Mouse (Mus musculus): ENCODE data around the gene Ptpre.
A peak's percentile ranks its signal among the peaks of the same experiment; 100 is the strongest.
"Not testable (repeated sequence)": the region's sequence is repeated elsewhere in the genome, so short reads cannot be mapped to it uniquely, and the experiment has no call there.

Ptpre gene

DNA sequence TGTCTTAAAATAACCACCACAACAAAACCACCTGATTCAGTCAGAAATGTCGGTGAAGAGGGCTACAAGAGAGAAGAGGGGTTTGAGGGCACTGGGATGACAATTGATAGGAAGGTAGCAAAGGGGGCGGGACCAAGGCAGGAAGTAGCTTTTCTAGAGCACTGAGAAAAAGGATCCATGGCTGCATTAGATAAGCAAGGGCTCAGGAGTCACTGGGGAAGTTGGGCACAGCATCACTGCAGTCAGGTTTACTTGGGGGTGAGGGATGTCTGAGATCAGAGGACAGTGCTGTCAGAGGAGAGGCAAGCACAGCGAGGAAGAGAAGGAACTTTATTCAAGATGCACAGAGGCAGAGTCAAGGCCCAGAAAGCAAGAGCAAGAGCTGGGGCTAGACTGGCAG lies 1.4 kb upstream of the Ptpre start:
- DNase-seq = no peak

DNA sequence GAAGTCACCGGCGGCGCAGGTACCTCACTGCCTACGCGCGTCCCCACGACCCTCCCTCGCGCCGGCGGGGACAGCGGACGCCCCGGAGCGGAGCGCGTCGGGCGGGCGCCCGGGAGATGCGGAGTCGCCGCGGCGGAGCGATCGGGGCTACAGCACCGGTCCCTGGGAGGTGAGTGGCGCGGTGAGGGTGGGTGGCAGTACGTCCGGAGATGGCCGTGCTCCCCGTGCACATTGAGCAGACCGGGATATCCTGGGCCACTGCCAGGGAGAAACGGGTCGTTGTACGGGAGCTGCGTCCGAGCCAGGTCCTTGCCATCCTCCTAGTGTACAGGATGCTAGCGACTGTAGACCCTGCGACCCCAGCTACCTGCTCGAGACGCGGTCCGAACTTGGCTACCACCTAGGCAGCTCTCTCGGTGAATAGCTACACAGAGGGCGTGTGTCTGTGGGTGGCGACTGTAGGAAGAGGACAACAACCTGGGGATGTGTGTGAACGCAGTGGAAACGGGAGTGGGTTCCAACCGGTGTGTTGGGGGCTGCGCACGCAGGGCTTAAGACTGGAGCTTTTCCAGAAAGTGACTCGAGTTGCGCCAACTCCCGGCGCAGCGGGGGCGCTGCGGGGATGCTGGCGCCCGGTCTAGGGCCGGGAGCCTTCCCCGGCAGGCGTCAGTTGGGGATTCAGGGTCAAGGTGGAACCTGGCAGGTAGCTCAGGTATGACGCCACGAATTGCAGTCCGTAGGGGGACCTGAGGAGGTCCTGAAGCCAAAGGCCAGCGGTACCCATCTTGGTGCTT lies 864 bp downstream of the Ptpre start:
- no peak for DNase-seq

DNA sequence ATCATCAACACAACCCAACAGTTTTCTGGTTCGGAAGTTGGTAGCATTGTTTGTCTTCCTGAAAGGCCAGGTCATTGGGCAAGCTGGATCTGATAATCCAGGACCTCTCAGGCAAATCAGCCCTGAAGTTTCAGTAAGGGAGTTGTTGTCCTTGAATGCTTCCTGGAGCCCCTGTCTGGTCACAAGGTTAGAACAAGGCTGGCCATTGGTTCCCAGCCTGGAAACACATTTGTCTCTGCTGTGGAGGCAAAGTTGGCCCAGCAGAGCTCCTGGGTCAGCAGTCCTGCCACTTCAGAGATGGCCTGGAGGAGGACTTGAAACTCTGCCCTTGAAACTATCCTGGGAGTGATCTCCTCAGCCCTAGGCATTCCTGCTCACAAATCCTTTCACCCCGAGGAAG lies 2.1 kb downstream of the Ptpre start:
- DNase-seq = no peak

DNA sequence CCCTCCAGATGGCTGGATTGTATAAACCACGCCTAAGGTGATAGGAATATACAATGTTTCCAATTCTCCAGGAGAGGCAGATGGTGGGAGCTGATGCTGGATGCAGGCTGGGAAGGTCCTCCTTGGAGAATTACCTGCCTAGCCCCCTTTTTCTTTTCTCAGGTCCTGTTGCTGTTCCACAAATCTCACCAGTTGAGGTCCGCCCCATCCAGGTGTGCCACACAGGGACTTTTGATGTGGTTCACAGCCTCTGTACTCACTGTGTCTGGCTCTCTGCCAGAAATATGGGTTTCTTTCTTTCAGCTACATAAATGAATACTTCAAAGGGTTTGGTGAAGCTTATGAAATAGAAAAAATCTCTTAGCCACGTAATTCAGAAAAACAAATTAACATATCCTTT lies 5.0 kb downstream of the Ptpre start:
- peak; percentile 63 to 81 for DNase-seq

DNA sequence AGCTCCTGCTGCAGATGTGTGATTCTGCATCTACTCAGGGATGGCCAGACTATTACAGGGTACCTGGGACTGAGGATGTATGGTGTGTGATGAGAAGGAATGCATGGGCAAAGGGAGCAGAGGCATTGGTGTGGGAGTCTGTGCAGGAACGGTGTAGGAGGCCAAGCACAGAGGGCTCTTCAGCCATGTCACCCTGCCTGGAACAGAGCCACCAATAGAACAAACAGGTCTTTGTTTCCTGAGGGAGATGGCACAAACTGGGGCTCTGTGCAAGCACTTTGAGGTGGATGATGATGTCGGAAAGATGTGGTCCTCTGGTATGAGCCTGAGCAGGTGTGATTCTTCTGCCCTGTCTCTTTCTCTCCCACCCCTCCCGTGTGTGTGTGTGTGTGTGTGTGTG lies 5.8 kb downstream of the Ptpre start:
- no peak for DNase-seq

DNA sequence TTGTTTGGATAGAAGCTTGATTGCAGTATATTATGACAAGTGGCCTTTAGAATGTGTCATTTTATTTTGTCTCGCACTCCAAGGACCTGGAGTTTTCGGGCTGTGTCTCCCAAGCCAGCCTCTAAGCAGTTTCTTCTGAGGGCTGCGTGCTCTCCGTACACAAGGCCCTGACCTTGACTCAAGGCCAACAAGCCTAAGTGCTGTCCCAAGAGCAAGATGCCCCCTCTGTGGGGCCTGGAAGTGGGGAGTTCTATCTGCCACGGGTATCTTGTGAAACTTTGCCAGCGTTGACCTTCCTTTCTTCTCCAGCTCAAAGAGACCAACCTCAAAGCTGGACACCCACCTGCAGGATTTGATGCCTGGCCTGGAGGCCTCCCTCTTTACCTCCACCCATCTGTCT lies 7.0 kb downstream of the Ptpre start:
- DNase-seq = no peak

DNA sequence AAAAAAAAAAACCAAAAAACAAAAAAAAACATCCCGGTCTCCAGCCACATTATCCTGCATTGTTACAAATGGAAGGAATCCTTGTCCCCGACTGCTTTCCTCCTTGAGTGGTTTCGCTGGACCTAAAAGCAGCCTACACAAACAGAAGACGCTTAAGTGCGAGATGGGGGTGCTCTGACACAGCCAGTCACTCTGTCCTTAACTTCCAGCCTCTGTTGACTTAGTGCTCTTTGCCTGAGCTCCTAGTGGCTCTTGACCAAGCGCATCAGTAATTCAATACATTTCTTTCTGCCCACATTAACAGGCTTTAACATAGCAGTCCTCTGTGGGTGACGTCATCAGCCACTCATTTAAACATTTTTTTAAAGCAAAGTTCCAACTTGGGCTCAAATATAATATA lies 8.7 kb downstream of the Ptpre start:
- DNase-seq = no peak

DNA sequence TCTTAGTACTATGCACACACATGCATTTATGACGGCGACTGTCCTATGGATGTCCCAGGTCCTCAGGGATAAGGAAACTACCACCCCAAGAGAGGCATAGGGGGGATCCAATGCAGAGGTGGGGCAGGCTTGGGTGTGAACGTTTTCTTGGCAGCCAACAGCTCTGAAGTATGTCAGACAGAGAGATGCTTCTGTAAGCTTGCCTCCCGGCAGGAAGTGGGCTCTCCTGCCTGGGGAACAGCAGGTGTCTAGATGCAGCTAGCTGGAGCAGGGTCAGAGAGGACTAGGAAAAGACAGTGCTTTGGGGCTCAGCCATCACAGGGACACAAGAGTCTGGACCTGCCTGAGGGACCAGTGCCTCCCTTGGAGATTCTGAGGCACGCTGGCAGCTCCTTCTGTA lies 9.2 kb downstream of the Ptpre start:
- DNase-seq = peak; percentile 21 to 30

DNA sequence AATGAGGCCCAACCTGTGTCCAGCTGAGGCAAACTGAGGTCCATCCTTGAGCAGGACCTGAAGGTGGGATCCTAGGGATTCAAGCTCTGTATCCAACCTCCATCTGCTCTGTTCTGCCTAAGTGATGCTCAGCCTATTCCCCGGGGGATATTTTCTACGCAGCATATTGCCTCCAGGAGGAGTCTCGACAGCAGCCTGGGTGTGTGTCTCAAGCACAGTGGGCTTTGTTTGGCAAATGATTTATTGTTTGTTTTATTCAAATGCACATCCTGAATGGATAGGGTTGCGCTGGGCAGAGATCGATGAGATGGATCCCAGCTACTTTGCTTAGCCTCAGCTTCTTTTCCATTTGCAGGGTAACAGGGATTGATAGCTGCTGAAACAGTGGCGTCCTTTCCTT lies 11.2 kb downstream of the Ptpre start:
- DNase-seq = no peak

DNA sequence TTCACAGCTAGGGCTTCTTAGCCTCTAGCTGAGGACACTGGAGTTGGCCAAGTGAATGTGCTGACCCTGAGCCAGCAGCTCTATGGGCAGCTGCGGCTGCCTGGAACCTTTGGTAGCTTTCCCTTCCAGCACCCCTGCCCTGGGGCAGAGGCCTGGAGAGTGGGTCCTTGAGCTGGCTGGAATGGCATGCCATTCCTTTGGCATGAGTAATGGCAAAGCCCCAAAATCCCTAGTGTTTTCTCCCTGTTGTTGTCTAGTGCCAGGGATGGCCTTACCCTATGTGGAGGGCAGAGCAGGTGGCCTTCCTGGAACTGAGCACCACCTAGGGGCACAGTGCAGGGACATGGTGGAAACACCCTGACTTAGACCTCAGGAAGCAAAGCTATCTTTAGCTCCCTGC lies 14.3 kb downstream of the Ptpre start:
- DNase-seq = no peak

DNA sequence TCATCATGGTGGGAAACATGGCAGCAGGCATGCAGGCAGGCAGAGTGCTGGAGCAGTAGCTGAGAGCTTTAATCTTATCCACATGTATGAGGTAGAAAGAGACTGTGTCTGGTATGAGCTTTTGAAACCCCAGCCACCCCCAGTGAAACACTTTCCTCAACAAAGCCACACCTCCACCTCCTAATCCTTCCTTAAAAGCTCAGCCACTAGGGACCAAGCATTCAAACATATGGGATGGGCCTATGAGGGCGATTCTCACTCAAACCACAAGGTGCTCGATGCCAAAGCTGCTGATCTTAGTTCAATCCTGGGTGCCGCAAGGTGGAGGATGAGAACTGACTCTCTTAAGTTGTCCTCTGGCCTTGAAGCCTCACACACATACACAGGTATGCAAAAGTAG lies 16.3 kb downstream of the Ptpre start:
- no peak for DNase-seq

DNA sequence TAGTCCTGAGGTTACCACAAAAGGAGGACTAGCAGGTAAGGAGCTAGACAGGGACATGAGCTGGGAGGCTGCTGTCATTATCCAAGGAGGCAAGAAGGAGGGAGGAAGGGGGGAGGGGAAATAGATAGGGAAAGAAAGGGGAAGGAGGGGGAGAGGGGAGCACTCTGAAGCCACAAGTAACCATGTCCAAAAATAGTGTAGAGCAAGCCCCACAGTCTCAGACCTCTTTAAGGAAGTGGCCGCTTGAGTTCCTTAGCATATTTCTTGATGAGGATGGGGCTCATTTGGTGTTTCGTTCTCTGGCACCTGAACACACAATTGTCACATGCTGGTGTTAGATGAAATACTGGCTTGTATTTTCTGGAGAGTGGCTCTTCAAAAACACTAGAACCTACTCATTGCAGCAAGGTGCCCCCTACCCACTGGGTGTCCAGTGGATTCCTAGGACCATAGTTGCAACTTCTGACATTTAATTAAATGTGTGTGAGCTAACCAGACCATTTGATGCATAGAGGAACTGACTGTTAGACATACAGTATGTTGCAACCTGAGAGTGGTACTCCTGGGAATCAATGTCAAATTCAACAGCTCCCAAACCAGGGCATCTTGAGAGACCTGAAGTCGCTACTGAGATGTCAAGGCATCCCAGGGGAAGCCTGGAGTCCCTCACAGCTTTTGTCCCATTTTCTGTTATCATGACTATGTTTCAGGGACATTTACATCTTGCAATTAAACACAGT lies 19.6 kb downstream of the Ptpre start:
- no peak for DNase-seq

DNA sequence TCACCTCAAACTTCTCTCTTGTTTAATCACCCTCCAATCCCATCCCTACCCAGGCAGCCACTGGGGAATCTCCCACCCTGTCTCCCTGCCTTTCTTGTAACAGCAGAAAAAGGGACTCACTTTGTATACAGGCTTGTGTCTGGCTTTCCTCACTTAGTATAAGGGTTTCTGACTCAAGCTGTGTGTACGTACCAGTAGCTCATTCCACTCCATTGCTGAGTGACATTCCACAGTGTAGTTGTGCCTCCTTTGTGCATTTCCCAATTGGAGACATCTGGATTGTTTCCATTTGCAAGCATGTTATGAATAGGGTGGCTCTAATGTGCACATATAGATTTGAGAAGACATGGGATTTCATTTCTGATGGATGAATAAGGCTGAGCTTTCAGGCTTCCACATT lies 23.0 kb downstream of the Ptpre start:
- no peak for DNase-seq

DNA sequence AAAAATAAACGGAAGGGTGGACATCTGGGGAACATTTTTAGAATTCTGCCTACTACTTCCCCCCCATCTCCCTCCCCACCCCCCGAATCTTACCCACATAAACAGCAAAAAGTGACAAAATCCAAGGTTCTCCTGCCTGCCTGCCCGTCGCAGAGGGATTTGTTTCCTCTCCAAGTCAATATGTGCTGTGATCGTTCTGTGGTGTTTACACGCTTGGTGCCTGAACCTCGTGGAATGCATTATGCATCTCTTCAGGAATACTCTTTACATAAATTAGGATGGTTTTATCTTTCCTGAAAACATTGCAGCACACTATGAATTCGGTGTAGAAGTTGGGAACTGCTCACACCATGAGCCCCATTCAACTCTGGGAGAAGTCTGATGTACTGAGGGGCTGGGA lies 26.7 kb downstream of the Ptpre start:
- DNase-seq = no peak

DNA sequence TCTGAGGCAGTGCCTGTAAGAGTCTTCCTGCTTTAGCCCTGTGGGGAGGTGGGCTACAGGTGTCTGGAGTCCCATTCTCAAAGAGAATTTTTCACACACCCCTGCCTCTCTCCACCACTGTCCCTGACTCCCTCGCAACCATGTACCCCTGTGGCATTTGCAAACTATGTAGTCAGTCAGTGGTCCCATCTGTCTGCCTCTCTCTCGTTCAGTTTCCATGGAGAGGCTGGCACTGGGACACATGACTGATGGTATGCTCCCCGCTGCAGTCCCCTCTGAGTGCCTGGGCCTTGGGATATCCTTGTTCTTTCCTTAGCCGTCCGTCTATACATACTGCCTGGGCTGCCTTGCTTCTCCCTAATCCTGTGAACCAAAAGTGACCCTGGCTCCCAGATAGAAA lies 28.7 kb downstream of the Ptpre start:
- no peak for DNase-seq

DNA sequence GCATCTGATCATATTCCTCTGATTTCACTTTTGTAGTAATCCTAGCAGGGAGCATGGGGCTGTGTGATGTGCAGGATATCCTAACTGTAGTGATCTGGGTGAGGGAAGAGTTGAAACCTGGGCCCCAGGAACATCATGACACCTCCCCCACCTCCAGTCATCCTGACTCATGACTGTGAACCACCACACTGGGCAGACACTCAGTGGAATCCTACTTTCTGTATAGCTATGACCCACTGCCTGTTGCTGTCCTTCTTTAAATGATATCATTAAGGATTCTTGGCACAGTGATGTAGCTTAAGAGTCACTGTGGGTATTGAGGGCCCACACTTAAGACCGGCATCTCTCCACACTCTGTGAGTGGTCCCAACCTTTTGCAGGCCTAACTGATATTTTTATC lies 30.3 kb downstream of the Ptpre start:
- DNase-seq = no peak

DNA sequence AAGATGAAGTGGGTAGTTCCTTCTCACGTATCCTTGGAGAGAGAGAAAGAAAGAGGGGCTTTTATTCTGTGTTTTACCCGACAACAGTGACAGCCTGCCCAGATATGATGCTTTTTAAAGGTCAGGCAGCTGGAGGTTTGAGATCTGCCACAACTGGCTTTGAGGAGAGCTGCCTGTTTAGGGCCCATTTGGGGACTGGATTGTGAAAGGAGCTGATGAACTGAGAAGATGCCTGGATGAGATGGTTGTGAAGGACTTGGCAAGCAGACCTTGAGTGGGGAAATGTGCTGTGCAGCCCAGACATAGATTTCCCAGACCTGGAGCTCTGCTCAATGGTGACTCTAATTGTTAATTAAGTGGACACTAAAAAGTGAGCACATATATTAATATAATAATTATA lies 31.3 kb downstream of the Ptpre start:
- no peak for DNase-seq

DNA sequence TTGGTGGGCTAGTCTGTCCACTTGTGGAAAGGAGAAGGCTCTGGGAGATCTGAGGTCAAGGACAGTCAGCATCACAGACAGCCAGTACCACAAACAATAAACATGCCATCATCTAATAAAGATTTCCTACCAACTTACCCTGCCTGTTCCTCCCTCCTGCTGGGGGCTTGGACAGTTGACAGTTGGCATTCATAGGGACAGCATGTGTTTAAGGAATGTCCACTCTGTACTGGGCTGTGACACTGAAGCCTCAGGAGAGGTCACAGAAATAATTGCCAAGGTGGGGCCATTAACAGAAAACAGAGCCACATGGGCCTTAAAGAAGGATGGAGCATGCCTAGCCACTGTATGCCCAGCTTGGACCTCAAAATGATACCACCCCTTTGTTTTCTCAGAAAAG lies 34.1 kb downstream of the Ptpre start:
- DNase-seq = no peak

DNA sequence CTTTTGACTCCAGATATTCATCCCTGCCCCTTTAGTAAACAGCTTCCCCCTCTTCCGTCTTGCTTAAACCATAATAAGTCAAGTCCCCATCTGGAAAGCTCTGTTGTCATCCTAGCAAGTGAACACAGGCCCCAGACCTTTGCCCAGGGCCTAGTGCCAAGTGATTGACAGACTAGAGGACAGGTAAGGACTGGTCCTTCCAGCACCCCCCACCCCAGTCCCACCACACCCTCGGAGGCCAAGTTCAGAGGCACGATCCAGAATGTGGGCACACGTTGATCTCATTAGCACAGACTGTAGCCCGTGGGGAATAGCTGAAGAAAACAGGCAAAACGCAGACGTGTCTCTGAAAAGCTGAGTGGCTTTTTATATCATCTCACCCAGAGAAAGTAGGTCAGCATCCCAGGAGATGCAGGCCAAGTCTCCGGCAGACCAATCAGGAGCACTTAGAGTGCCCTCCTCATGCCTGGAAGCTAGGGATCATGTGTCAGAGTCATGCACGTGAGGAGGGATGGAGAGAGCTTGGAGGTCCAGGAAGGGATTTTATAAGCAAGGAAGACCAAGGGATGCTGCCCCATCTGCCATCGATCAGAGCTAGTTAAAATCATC lies 34.8 kb downstream of the Ptpre start:
- DNase-seq = no peak

DNA sequence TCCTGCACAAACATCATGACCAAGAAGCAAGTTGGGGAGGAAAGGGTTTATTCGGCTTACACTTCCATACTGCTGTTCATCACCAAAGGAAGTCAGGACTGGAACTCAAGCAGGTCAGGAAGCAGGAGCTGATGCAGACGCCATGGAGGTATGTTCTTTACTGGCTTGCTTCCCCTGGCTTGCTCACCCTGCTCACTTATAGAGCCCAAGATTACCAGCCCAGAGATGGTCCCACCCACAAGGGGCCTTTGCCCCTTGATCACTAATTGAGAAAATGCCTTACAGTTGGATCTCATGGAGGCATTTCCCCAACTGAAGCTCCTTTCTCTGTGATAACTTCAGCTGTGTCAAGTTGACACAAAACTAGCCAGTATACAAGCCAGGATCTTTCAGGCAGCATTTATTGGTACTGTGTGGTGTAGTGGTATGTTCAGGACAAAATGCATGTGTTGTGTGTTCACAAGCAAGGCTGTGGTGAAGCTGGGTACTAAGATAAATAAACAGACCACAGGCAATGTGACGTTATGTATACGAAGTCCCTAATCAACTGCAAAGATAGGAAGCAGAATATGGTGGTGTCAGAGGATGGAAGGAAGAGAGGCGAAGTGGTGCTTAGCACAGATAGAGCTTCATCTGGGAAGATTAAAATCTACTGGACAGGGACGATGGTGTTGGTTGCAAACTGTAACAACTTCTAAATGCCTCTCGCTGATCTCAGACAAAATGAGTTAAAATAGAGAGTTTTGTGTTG lies 38.2 kb downstream of the Ptpre start:
- DNase-seq = not testable (repeated sequence)

DNA sequence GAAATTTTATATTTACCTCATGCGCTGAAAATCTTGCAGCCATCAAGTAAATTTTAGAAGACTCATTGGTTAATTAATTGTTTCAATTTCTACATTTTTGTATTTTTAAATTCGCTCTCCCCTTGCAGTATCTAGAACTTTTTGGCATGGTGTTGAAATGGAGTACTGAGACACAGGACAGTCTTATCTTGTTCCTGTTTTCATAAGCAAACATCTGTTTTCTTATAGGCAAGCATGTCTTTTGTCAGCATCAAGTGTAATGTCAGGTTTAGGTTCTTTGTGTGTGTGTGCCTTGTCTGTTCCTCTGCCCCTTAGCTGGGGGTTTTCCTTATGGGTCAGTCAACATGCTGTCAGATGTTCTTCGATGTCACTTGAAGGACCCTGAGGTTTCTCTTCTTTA lies 39.0 kb downstream of the Ptpre start:
- no peak for DNase-seq

DNA sequence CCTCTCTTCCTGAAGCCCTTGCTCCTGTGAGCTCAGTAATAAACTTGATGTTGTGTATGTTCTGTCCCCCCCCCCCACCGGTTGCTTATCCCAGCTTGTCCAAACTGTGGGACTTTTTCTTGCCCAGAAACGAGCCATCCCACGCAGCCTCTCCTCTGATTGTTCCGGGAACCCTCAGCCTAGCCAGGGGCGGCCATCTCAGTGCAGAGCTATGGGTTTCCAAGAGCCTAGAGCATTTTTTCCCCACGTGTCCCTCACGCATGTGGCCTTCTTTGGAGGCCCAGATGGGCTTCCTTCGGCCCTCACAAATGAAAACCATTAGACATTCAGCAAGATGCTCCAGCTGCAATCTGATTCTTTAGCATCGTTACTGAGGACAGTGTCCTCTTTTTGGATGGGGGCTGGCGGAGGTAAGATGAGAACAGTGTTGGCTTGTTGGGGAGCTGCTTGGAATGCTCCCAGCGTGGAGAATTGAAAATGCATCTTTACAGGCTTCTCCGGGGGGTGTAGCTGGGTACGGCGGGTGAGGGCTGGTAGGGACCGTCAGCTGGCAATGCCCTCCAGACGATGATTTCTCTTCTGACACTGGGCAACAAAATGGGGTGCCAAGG lies 41.5 kb downstream of the Ptpre start:
- no peak for DNase-seq

Data from thymus, adult 18-20 months (tissue).